Comparison of ENCODE assay signal across 8 mouse cellular contexts in the genomic region with DNA sequence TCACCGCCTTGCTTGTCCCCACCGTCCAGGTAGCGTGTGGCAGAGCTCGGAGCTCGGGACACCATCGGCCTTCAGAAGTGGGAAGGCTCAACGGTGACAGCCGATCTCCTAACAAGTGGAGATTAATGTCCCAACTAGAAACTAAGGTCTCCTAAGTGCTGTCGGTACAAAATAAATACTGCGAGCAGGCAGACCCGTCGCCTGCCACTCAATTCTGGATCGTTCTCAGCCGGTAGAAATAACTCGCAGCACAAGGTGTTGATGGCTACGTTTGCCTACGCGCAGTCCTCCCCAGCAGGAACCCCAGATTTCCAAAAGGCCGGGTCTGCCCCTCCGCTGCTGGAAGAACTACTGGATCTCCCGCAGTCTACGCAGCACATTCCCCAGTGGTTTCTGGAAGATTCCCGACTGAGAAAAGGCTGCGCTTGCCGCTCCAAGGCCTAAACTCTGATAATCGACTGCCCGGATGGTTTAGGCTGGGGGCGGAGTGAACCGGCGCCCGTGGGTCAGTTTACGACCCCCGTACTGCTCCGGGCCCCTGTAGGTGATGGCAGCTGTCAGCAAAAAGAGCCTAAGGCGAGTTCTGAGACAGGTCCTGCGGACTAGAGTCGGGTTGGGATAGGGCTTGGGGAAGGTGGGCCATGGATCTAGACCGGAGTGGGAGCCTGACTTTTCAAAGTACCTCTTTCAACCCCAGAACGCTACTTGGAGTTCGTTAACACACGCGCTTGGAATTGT.
DNase-seq lines count a peak whose midpoint lies in the region; ATAC-seq and TF ChIP-seq lines count a peak whose summit lies in the region.

No protein-coding gene starts in this region.

- no peak for ATAC-seq in forebrain, embryonic 16.5 days
- ATAC-seq in midbrain, postnatal 0 days (ENCODE audit: low FRiP score), result no peak
- ATAC-seq in cerebellum, adult (ENCODE audit: insufficient number of reproducible peaks, low FRiP score, low TSS enrichment), result no peak
- no peak for ATAC-seq in megakaryocyte progenitor cell, adult 5-6 weeks (replicated peaks; ENCODE audit: poor library complexity)

- H3K27ac ChIP-seq in forebrain, embryonic 16.5 days (ENCODE audit: low read length), result no peak overlapping the region
- H3K27ac ChIP-seq in midbrain, postnatal 0 days (ENCODE audit: low read depth, low read length), result no peak overlapping the region

- peaks cover 6% of the 10 kb centered on the region; the same call in 1 of the 2 replicates for H3K4me1 ChIP-seq in forebrain, embryonic 16.5 days (replicated peaks; ENCODE audit: control insufficient read depth, insufficient read depth, low read length)
- H3K4me1 ChIP-seq in midbrain, postnatal 0 days (ENCODE audit: insufficient read depth, low read length), result no peaks in the 10 kb centered on the region

- peak; percentile 3 for DNase-seq in left cerebral cortex, postnatal 4 days
- DNase-seq in left cerebral cortex, postnatal 25 days (ENCODE audit: low spot score in 2 of 2), result no peak
- DNase-seq in kidney, postnatal 14 days, result peak; percentile 25
- no peak for DNase-seq in midbrain, postnatal 0 days (ENCODE audit: low spot score)
- no peak for DNase-seq in adipocyte (ENCODE audit: low spot score)

- no peak for TF ChIP-seq CTCF in midbrain, postnatal 0 days (IDR thresholded peaks at IDR 0.05)

- peaks cover 65% of the 10 kb centered on the region for H3K27me3 ChIP-seq in forebrain, embryonic 16.5 days (replicated peaks; ENCODE audit: control insufficient read depth, insufficient read depth, low read length)
- peaks cover 66% of the 10 kb centered on the region for H3K27me3 ChIP-seq in midbrain, postnatal 0 days (ENCODE audit: insufficient read depth, low read length)

- peak overlapping the region; percentile 20 for H3K4me2 ChIP-seq in forebrain, embryonic 16.5 days (ENCODE audit: low read length)
- peak overlapping the region; percentile 20; the same call in 1 of the 2 replicates for H3K4me2 ChIP-seq in midbrain, postnatal 0 days (ENCODE audit: low read depth, low read length, poor library complexity, severe bottlenecking)

- WGBS in forebrain, embryonic 16.5 days, result under 1% methylated on average over 42 of the region's 42 CpGs
- WGBS in midbrain, postnatal 0 days, result 3% methylated on average over 42 of the region's 42 CpGs

- no peaks in the 10 kb centered on the region for H3K36me3 ChIP-seq in forebrain, embryonic 16.5 days (ENCODE audit: control insufficient read depth, insufficient read depth)
- H3K36me3 ChIP-seq in midbrain, postnatal 0 days (ENCODE audit: insufficient read depth, low read length), result no peaks in the 10 kb centered on the region

- no peak overlapping the region; the same call in 1 of the 2 replicates for H3K4me3 ChIP-seq in forebrain, embryonic 16.5 days (replicated peaks; ENCODE audit: low read length)
- peak overlapping the region; percentile 7; the same call in 1 of the 2 replicates for H3K4me3 ChIP-seq in midbrain, postnatal 0 days (ENCODE audit: low read depth, low read length)

- H3K9ac ChIP-seq in forebrain, embryonic 16.5 days (replicated peaks; ENCODE audit: low read depth, low read length), result no peak overlapping the region
- H3K9ac ChIP-seq in midbrain, postnatal 0 days (replicated peaks; ENCODE audit: low read length, poor library complexity, severe bottlenecking), result no peak overlapping the region

- intact Hi-C loops in left cerebral cortex, postnatal 4 days (cut with DNase I), result no loop called here
- intact Hi-C loops in left cerebral cortex, postnatal 25 days (cut with DNase I), result loop anchor here (5.0 kb wide), 1 partner anchor 114 kb away; no protein-coding TSS in a partner anchor

- H3K9me3 ChIP-seq in forebrain, embryonic 16.5 days (ENCODE audit: control insufficient read depth, low read length), result no peaks in the 10 kb centered on the region
- H3K9me3 ChIP-seq in midbrain, postnatal 0 days (ENCODE audit: low read length), result no peaks in the 10 kb centered on the region

Comparison
In these comparisons a context has a peak if more than half of its experiments do, and no peak if none do; other contexts are left out.
1. DNase-seq: peak in left cerebral cortex, postnatal 4 days (single experiment) and kidney, postnatal 14 days (single experiment); none in left cerebral cortex, postnatal 25 days (0 of 2), midbrain, postnatal 0 days (single experiment) and adipocyte (single experiment).